Mouse (Mus musculus) embryonic facial prominence, embryonic 14.5 days (tissue): ENCODE results near the gene Exog. TPM values are rescaled to one million over a fixed set of nuclear protein-coding genes. Genes with fewer than 3 reads are reported as not detected.
A peak's percentile ranks its signal among the peaks of the same experiment; 100 is the strongest.

Experiments used
- ATAC-seq: fragments of 200-750 bp; cut with Nextera tagmentation; 2 replicates; pipeline ENCODE4 v1.8.0; 2017; ENCODE audit warnings: low read depth, moderate number of reproducible peaks, moderate TSS enrichment
- DNase-seq: peaks from one replicate; pipeline ENCODE4 v3.0.0-alpha.2; 2015; ENCODE audit warnings: low spot score
- H3K27ac ChIP-seq: fragments of 300-500 bp; sonication (generic); replicated peaks from 2 replicates; pipeline ENCODE4 v1.5.1; 2014; ENCODE audit warnings: low read depth, mild to moderate bottlenecking, low read length, moderate library complexity
- H3K27me3 ChIP-seq: fragments of 300-500 bp; sonication (generic); replicated peaks from 2 replicates; pipeline ENCODE4 v1.6.1; 2014; ENCODE audit warnings: low read length; ENCODE audit not compliant: control insufficient read depth, insufficient read depth
- H3K36me3 ChIP-seq: fragments of 300-500 bp; sonication (generic); 2 replicates; pipeline ENCODE4 v1.6.1; 2014; ENCODE audit warnings: low read length, mixed read lengths; ENCODE audit not compliant: control insufficient read depth, insufficient read depth
- H3K4me1 ChIP-seq: fragments of 300-500 bp; sonication (generic); 2 replicates; pipeline ENCODE4 v1.6.1; 2014; ENCODE audit warnings: antibody characterized with exemption, low read length; ENCODE audit not compliant: control insufficient read depth, insufficient read depth
- H3K4me2 ChIP-seq: fragments of 300-500 bp; sonication (generic); 2 replicates; pipeline ENCODE4 v1.6.1; 2014; ENCODE audit warnings: low read depth, mild to moderate bottlenecking, low read length, moderate library complexity, mixed read lengths
- H3K4me3 ChIP-seq: fragments of 300-500 bp; sonication (generic); 2 replicates; pipeline ENCODE4 v1.5.1; 2014; ENCODE audit warnings: low read depth, mild to moderate bottlenecking, low read length
- H3K9ac ChIP-seq: fragments of 300-500 bp; sonication (generic); 2 replicates; pipeline ENCODE4 v1.6.1; 2014; ENCODE audit warnings: low read depth, mild to moderate bottlenecking, low read length, moderate library complexity, mixed read lengths
- H3K9me3 ChIP-seq: fragments of 300-500 bp; sonication (generic); 2 replicates; pipeline ENCODE4 v1.6.1; 2016; ENCODE audit warnings: low read length; ENCODE audit not compliant: control insufficient read depth
- WGBS: fragments of 180-500 bp; shearing (Covaris S2); extraction: QIAGEN DNeasy Blood & Tissue Kit; methylation state at CpG from one replicate; pipeline ENCODE4 v1.1.7; 2014; 5-methylcytosine and 5-hydroxymethylcytosine counted together
- polyA plus RNA-seq: library from polyadenylated mRNA; unstranded; fragments of >200 nt; fragmentation: Nextera tagmentation; extraction: Ambion mirVana; gene quantifications from 2 replicates; pipeline ENCODE4 v1.2.1, GENCODE M21; 2014

Gene Exog
- polyA plus RNA-seq, 1 experiment from 2014 or later, result 22.5 TPM

DNA sequence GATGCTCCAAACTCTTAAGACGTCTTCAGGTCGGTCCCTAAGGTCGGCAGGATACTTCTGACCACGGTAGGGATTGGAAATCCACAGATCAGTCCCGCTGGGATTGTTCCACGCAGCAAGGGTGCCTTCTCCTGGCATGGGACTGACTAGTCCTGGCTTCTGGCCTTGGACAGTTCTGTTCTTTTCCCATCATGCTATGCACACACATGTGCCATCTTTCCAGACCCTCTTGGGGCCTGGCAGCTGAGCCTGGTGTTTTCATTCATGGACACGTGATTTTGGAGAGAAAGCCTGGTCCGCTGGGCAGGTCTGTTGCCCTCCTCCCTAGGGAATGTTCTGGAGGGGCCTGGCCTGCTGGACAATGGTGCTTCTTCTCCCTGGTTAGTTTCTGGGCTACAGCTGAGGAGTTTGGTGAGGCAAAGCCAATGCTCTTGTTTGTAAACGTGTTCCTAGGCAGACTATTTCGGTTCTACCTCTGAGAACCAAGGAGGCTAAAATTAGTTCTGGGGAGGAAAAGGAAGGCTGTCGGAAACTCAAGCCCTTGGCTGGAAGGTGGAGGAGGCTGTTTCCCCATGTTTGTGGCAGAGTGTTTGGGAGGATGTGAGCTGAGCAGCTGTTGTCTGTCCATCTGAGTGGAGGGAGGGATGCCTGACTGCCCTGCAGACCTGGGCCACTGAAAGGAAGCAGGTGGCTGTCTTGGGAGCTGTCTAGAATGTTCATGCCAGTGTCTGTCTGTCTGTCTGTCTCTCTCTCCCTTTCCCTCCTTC lies 35.7 kb upstream of the Exog start:
- Histone ChIP-seq H3K4me2 (no peak overlapping the region), H3K4me1 (peaks cover 7% of the 10 kb centered on the region; the same call in 1 of the 2 replicates), H3K4me3 (no peak overlapping the region), H3K9ac (0 out of 2 replicates have a peak overlapping the region, but pooled peaks have one; percentile 6), H3K9me3 (peaks cover 29% of the 10 kb centered on the region), H3K27ac (peak overlapping the region; percentile 52; the same call in 1 of the 2 replicates), H3K27me3 (no peaks in the 10 kb centered on the region), H3K36me3 (peaks cover 16% of the 10 kb centered on the region; the same call in 1 of the 2 replicates)
- 69% methylated on average over 11 of the region's 11 CpGs for whole genome bisulfite sequencing
- ATAC-seq (peak; percentile 30; the same call in 1 of the 2 replicates), DNase-seq (peak; percentile 46)

GRCm38 (mm10) chr9:119409864-119410263 lies 34.9 kb upstream of the Exog start:
- Histone ChIP-seq H3K9me3 (peaks cover 29% of the 10 kb centered on the region), H3K4me3 (no peak overlapping the region), H3K4me1 (peaks cover 7% of the 10 kb centered on the region; the same call in 1 of the 2 replicates), H3K4me2 (no peak overlapping the region), H3K27me3 (no peaks in the 10 kb centered on the region), H3K27ac (no peak overlapping the region), H3K36me3 (peaks cover 16% of the 10 kb centered on the region; the same call in 1 of the 2 replicates), H3K9ac (no peak overlapping the region)
- 48% methylated on average over 5 of the region's 5 CpGs for WGBS
- DNase-seq, result no peak
- ATAC-seq, result no peak

GRCm38 (mm10) chr9:119418025-119418424 lies 26.7 kb upstream of the Exog start:
- Histone ChIP-seq H3K4me3 (no peak overlapping the region), H3K4me2 (0 out of 2 replicates have a peak overlapping the region, but pooled peaks have one; percentile 9), H3K36me3 (0 out of 2 replicates have a peak, but pooled peaks cover 4% of the 10 kb centered on the region), H3K9ac (no peak overlapping the region), H3K4me1 (no peaks in the 10 kb centered on the region), H3K9me3 (peaks cover 5% of the 10 kb centered on the region), H3K27me3 (no peaks in the 10 kb centered on the region), H3K27ac (peak overlapping the region; percentile 6; the same call in 1 of the 2 replicates)
- ATAC-seq (no peak), DNase-seq (no peak)
- 76% methylated on average over 18 of the region's 18 CpGs for WGBS

DNA sequence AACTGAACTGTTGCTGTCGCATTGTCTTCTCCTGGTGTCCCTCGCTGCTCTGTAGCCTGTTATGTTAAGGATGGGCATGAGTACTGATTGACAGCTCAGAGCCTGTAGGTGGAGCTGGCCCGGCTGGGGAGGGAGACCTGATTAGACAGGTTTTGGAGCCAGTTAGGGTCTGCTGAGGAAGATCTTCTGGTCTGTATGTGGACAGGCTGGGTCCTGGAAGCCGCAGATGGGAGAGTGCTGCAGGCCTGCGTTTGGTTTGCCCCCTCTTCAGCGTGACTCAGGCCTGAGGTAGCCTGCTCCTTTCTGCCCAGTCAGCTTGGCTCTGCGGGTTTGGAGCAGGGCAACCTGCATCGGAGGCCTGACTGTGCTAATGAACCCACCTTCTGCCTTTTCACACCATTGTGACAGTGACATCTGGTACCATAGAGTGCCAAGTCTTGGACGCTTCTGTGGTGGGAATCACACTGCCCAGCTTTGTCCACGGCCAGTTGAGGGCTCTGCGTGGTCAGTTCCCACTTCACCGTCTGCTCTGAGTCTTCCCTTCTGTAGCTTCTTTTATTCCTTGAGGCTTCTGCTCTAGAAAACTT lies 24.8 kb upstream of the Exog start:
- Histone ChIP-seq H3K4me3 (no peak overlapping the region), H3K27me3 (no peaks in the 10 kb centered on the region), H3K4me2 (no peak overlapping the region), H3K9ac (no peak overlapping the region), H3K27ac (no peak overlapping the region), H3K9me3 (no peaks in the 10 kb centered on the region), H3K36me3 (no peaks in the 10 kb centered on the region), H3K4me1 (peaks cover 7% of the 10 kb centered on the region)
- 82% methylated on average over 10 of the region's 12 CpGs for WGBS
- DNase-seq (no peak), ATAC-seq (no peak)

GRCm38 (mm10) chr9:119425217-119425975 lies 19.3 kb upstream of the Exog start:
- Histone ChIP-seq H3K9me3 (no peaks in the 10 kb centered on the region), H3K4me3 (no peak overlapping the region), H3K4me2 (no peak overlapping the region), H3K9ac (peak overlapping the region; percentile 6; the same call in 1 of the 2 replicates), H3K36me3 (peaks cover 15% of the 10 kb centered on the region; the same call in 1 of the 2 replicates), H3K27me3 (no peaks in the 10 kb centered on the region), H3K27ac (peak overlapping the region; percentile 59), H3K4me1 (peaks cover 23% of the 10 kb centered on the region)
- WGBS, result 36% methylated on average over 6 of the region's 7 CpGs
- peak; percentile 87 for DNase-seq
- ATAC-seq, result peak; percentile 88

DNA sequence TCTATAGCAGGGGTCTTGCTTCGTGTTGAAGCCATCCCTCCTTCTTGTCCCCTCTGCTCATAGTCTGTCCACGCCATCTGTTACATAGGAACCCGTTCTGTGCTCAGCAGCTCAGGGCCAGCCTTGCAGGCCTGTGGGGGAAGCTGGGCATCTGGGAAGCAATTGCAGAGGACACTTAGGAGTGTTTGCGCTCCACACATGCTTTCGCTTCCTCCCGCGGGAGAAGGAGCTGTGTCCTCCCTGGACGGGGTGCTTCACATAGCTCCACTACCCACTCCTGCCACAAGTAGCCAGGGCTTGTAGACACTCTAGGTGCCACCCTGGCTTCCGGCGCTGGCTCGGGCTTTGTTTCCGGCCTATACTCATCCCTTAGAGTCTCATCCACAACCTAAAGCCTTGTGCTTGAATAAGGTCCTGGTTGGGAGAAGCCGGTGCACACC lies 18.7 kb upstream of the Exog start:
- H3K36me3 ChIP-seq, result peaks cover 18% of the 10 kb centered on the region; the same call in 1 of the 2 replicates
- H3K27me3 ChIP-seq, result no peaks in the 10 kb centered on the region
- H3K9me3 ChIP-seq, result no peaks in the 10 kb centered on the region
- H3K4me3 ChIP-seq, result no peak overlapping the region
- H3K4me1 ChIP-seq, result peaks cover 23% of the 10 kb centered on the region
- ATAC-seq (no peak), DNase-seq (no peak)
- H3K4me2 ChIP-seq, result no peak overlapping the region
- 0 out of 2 replicates have a peak overlapping the region, but pooled peaks have one; percentile 6 for H3K9ac ChIP-seq
- WGBS, result 89% methylated on average over 13 of the region's 13 CpGs
- H3K27ac ChIP-seq, result no peak overlapping the region

GRCm38 (mm10) chr9:119426483-119426882 lies 18.3 kb upstream of the Exog start:
- no peak for DNase-seq
- Histone ChIP-seq H3K4me2 (no peak overlapping the region), H3K4me3 (no peak overlapping the region), H3K36me3 (peaks cover 21% of the 10 kb centered on the region; the same call in 1 of the 2 replicates), H3K27ac (no peak overlapping the region), H3K9me3 (no peaks in the 10 kb centered on the region), H3K4me1 (peaks cover 23% of the 10 kb centered on the region), H3K9ac (no peak overlapping the region), H3K27me3 (no peaks in the 10 kb centered on the region)
- ATAC-seq, result no peak
- 60% methylated on average over 5 of the region's 7 CpGs for WGBS

- DNase-seq (peak; percentile 88), ATAC-seq (peak; percentile 80)
- H3K9me3 ChIP-seq, result no peaks in the 10 kb centered on the region
- peaks cover 57% of the 10 kb centered on the region for H3K36me3 ChIP-seq
- H3K27me3 ChIP-seq, result no peaks in the 10 kb centered on the region
- H3K27ac ChIP-seq, result no peak overlapping the region
- H3K4me2 ChIP-seq, result no peak overlapping the region
- H3K4me3 ChIP-seq, result no peak overlapping the region
- 56% methylated on average over 7 of the region's 7 CpGs for WGBS
- H3K9ac ChIP-seq, result no peak overlapping the region
- H3K4me1 ChIP-seq, result peaks cover 13% of the 10 kb centered on the region
Measured at GRCm38 (mm10) chr9:119430311-119430710, 14.4 kb upstream of the Exog start.
